Mouse (Mus musculus) small intestine, adult 2 months (tissue): ENCODE data around the gene Tmem131.

Experiments
- CTCF ChIP-seq: fragments of 200-500 bp; IDR thresholded peaks from 2 replicates; pipeline ENCODE4 v1.5.1; 2012; ENCODE audit warnings: low read depth, mild to moderate bottlenecking, control low read depth, inconsistent platforms, low read length, moderate library complexity, mixed read lengths; ENCODE audit not compliant: insufficient replicate concordance, insufficient read length; ENCODE audit errors: extremely low read depth
- POLR2A ChIP-seq: fragments of 200-500 bp; IDR thresholded peaks from 2 replicates; pipeline ENCODE4 v1.6.1; 2012; ENCODE audit warnings: low read depth, mild to moderate bottlenecking, control low read depth, inconsistent platforms, low read length, moderate library complexity

GRCm38 (mm10) chr1:36970918-36971617 lies 27.6 kb upstream of the Tmem131 start:
- TF ChIP-seq POLR2A (no peak), CTCF (no peak)
